Comparison of ENCODE assay signal across 9 mouse cellular contexts in the genomic region with DNA sequence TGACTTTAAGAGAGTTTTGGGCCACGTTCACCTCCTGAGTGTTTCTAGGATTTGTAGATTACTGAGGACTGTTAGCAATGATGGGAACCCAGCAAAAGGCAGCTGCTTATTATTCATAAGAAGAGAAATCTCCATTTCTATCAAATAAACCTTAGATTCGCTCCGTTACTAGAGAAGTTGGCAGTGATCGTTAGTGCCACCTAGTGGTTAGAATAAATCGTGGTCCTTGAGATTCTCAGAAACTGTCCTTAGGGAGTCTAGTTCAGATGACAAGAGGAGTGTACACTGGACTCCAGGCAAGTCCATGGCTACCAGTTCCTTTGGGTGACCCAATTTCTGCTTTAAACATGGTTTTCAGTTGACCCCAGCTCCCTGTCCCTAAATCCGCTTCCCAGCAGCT. TPM values are rescaled to one million over a fixed set of nuclear protein-coding genes. Genes with fewer than 3 reads are reported as not detected.
A peak's percentile ranks its signal among the peaks of the same experiment; 100 is the strongest.
DNase-seq lines count a peak whose midpoint lies in the region; ATAC-seq and TF ChIP-seq lines count a peak whose summit lies in the region.
"Had no signal": no experiment of that assay in that cellular context is flagged by ENCODE, and none has a peak within 500 bp of the region (broad histone marks: within the 10 kb centered on the region; RNA-seq: fewer than 3 reads in every experiment).

No protein-coding gene starts in this region.

- no peaks in the 10 kb centered on the region for H3K36me3 ChIP-seq in heart, embryonic 15.5 days
- no peaks in the 10 kb centered on the region for H3K36me3 ChIP-seq in midbrain, embryonic 15.5 days (replicated peaks)

- H3K4me2 ChIP-seq in heart, embryonic 15.5 days = peak overlapping the region; percentile 33; the same call in 1 of the 2 replicates
- H3K4me2 ChIP-seq in midbrain, embryonic 15.5 days = no peak overlapping the region

- peak; percentile 61 for DNase-seq in CD4-positive, CD25-positive, alpha-beta regulatory T cell, adult 2 months (ENCODE audit: low read depth, low spot score)
- no peak for DNase-seq in left cerebral cortex, adult 2 months (ENCODE audit: extremely low spot score in 1 of 2, low spot score in 2 of 2)
- DNase-seq in left cerebral cortex, postnatal 4 days = no peak

- no peak for TF ChIP-seq POLR2A in bone marrow macrophage, adult 2 months (IDR thresholded peaks at IDR 0.05; ENCODE audit: borderline replicate concordance, low read depth, low read length)

- no peak for ATAC-seq in CD4-positive, CD25-positive, alpha-beta regulatory T cell, adult 4 months
- no peak for ATAC-seq in heart, embryonic 15.5 days (replicated peaks; ENCODE audit: insufficient number of reproducible peaks, insufficient read depth, low FRiP score, low read depth)
- peak; percentile 25; the same call in 1 of the 2 replicates for ATAC-seq in midbrain, embryonic 15.5 days (replicated peaks)
- ATAC-seq in activated CD4-positive, CD25-positive, alpha-beta regulatory T cell, adult 4 months = no peak

- no peaks in the 10 kb centered on the region for H3K4me1 ChIP-seq in bone marrow macrophage, adult 2 months (ENCODE audit: control insufficient read depth, insufficient read depth, low read length)
- peaks cover 18% of the 10 kb centered on the region for H3K4me1 ChIP-seq in heart, embryonic 15.5 days (replicated peaks)
- no peaks in the 10 kb centered on the region; the same call in 1 of the 2 replicates for H3K4me1 ChIP-seq in midbrain, embryonic 15.5 days

- peak; percentile 78 for TF ChIP-seq CTCF in left cerebral cortex, adult 2 months (IDR thresholded peaks at IDR 0.05)
- peak; percentile 24; the same call in 1 of the 2 replicates for TF ChIP-seq CTCF in bone marrow macrophage, adult 2 months (IDR thresholded peaks at IDR 0.05; ENCODE audit: low read depth, low read length)

- WGBS in heart, embryonic 15.5 days = 23% methylated on average over 6 of the region's 6 CpGs
- WGBS in midbrain, embryonic 15.5 days = 25% methylated on average over 6 of the region's 6 CpGs

- H3K27me3 ChIP-seq in heart, embryonic 15.5 days = no peaks in the 10 kb centered on the region
- H3K27me3 ChIP-seq in midbrain, embryonic 15.5 days (replicated peaks) = no peaks in the 10 kb centered on the region

- intact Hi-C loops in left cerebral cortex, adult 2 months (cut with DNase I) = loop anchor here (2.0 kb wide), 1 partner anchor 58 kb away; the partner anchor contains the start of gene Dst
- intact Hi-C loops in left cerebral cortex, postnatal 4 days (cut with DNase I) = loop anchor here (5.0 to 10.0 kb wide), 3 partner anchors 74 to 299 kb away; partner anchors contain the start of genes Bag2 and Prim2

- H3K27ac ChIP-seq in left cerebral cortex, adult 2 months = no peak overlapping the region
- no peak overlapping the region for H3K27ac ChIP-seq in bone marrow macrophage, adult 2 months (ENCODE audit: insufficient read depth, low read depth, low read length)
- no peak overlapping the region for H3K27ac ChIP-seq in heart, embryonic 15.5 days
- no peak overlapping the region for H3K27ac ChIP-seq in midbrain, embryonic 15.5 days

- 0 out of 2 replicates have a peak overlapping the region, but pooled peaks have one; percentile 12 for H3K9ac ChIP-seq in heart, embryonic 15.5 days
- no peak overlapping the region for H3K9ac ChIP-seq in midbrain, embryonic 15.5 days

- H3K4me3 ChIP-seq in left cerebral cortex, adult 2 months = no peak overlapping the region
- H3K4me3 ChIP-seq in bone marrow macrophage, adult 2 months (ENCODE audit: insufficient read depth, low read length) = no peak overlapping the region
- H3K4me3 ChIP-seq in heart, embryonic 15.5 days = no peak overlapping the region
- no peak overlapping the region for H3K4me3 ChIP-seq in midbrain, embryonic 15.5 days
- H3K4me3 ChIP-seq: myocyte had no signal

- H3K9me3 ChIP-seq in heart, embryonic 15.5 days (replicated peaks) = no peaks in the 10 kb centered on the region
- no peaks in the 10 kb centered on the region for H3K9me3 ChIP-seq in midbrain, embryonic 15.5 days

RNA-seq across cellular contexts. Expression of gene Dst, which starts 58.3 kb away (rescaled TPM):
- 10 to 100 TPM; 22.1 to 29.0 TPM for polyA plus RNA-seq in CD4-positive, CD25-positive, alpha-beta regulatory T cell, adult 4 months (2017; shearing (Covaris generic))
- total RNA-seq in left cerebral cortex, adult 2 months (2021) = 100 to 1,000 TPM; 264 to 266 TPM
- total RNA-seq in left cerebral cortex, postnatal 4 days (2021) = 100 to 1,000 TPM; 282 TPM
- polyA plus RNA-seq in bone marrow macrophage, adult 2 months (2012; ENCODE audit: insufficient read depth, insufficient read length, missing spikeins) = 8.0 and 8.5 TPM in 2 replicates
- 21.4 and 23.4 TPM in 2 replicates for polyA plus RNA-seq in heart, embryonic 15.5 days (2015; fragmentation: Nextera tagmentation; extraction: Ambion mirVana)
- polyA plus RNA-seq in midbrain, embryonic 15.5 days (2015; fragmentation: Nextera tagmentation; extraction: Ambion mirVana) = 38.7 and 43.0 TPM in 2 replicates
- polyA plus RNA-seq in activated CD4-positive, CD25-positive, alpha-beta regulatory T cell, adult 4 months (2017; shearing (Covaris generic)) = 10 to 100 TPM; 20.3 to 21.7 TPM

RNA-seq across cellular contexts. Expression of gene Bend6, which starts 58.7 kb away (rescaled TPM):
- polyA plus RNA-seq in CD4-positive, CD25-positive, alpha-beta regulatory T cell, adult 4 months (2017; shearing (Covaris generic)) = 1 to 10 TPM; 5.6 to 5.7 TPM
- total RNA-seq in left cerebral cortex, adult 2 months (2021) = 100 to 1,000 TPM; 135 to 139 TPM
- 100 to 1,000 TPM; 159 to 164 TPM for total RNA-seq in left cerebral cortex, postnatal 4 days (2021)
- 0.42 and 1.2 TPM in 2 replicates for polyA plus RNA-seq in bone marrow macrophage, adult 2 months (2012; ENCODE audit: insufficient read depth, insufficient read length, missing spikeins)
- 3.6 TPM in 2 replicates for polyA plus RNA-seq in heart, embryonic 15.5 days (2015; fragmentation: Nextera tagmentation; extraction: Ambion mirVana)
- polyA plus RNA-seq in midbrain, embryonic 15.5 days (2015; fragmentation: Nextera tagmentation; extraction: Ambion mirVana) = 45.6 and 48.4 TPM in 2 replicates
- polyA plus RNA-seq in activated CD4-positive, CD25-positive, alpha-beta regulatory T cell, adult 4 months (2017; shearing (Covaris generic)) = 1 to 10 TPM; 2.2 to 6.0 TPM
